Mouse (Mus musculus) liver, adult 2 months (tissue): Measurements from ENCODE around the gene Nfat5.

Source experiments
- CTCF ChIP-seq: fragments of 200-500 bp; IDR thresholded peaks from 2 replicates; pipeline ENCODE4 v1.5.1; 2011; ENCODE audit warnings: low read depth, low read length, control low read depth
- POLR2A ChIP-seq: fragments of 200-500 bp; IDR thresholded peaks from 2 replicates; pipeline ENCODE4 v1.6.1; 2011; ENCODE audit warnings: low read length, control low read depth; ENCODE audit not compliant: insufficient read depth; ENCODE audit errors: extremely low read depth

DNA sequence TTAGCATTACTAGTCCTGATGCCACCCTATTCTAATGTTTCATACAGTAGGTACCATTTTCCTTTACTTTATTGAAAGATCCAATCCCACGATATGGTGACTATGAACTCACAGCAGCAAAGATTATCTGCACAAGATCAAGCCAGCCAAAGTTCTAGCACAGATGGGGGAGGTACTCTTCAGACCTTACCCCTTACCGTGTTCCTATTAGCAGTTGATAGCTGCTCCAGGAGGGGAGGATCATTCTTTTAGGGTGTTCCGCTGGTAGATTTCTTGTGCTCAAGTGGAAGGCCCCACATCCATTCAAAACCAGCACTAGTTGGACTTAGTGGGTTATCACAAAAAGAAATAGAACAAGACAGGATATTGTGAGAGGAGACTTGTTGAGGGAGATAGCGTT, 88.4 kb downstream of the Nfat5 start:
- TF ChIP-seq CTCF (no peak), POLR2A (no peak)
